Mouse (Mus musculus): ENCODE measurements around the gene Col5a3.

The Col5a3 gene

DNA sequence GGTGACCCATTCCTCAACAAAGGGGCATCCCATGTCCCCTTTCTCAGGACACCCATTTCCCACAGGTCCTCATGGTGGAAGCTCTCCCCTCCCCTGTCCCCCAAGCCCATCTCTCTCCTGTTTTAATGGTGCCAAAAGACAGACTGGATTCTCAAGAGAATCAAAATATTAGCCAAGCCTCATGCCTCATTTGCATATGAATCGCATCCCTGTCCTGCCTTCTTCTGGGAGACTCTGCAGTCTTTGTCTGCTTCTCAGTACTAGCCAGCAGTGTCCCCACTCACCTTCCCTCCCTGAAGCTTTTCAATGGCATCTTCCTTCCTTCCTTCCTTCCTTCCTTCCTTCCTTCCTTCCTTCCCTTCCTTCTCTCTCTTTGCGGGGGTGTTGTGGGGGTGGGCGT, 67.2 kb downstream of the Col5a3 start:
- no peak for DNase-seq (ENCODE audit: low spot score)

- DNase-seq (ENCODE audit: low spot score): peak; percentile 65
Observed at GRCm38 (mm10) chr9:20746017-20746660, 68.7 kb downstream of the Col5a3 start, which contains the start of gene Olfm2. Gene Olfm2, minus strand, starts transcription at chr9:20746349.

DNA sequence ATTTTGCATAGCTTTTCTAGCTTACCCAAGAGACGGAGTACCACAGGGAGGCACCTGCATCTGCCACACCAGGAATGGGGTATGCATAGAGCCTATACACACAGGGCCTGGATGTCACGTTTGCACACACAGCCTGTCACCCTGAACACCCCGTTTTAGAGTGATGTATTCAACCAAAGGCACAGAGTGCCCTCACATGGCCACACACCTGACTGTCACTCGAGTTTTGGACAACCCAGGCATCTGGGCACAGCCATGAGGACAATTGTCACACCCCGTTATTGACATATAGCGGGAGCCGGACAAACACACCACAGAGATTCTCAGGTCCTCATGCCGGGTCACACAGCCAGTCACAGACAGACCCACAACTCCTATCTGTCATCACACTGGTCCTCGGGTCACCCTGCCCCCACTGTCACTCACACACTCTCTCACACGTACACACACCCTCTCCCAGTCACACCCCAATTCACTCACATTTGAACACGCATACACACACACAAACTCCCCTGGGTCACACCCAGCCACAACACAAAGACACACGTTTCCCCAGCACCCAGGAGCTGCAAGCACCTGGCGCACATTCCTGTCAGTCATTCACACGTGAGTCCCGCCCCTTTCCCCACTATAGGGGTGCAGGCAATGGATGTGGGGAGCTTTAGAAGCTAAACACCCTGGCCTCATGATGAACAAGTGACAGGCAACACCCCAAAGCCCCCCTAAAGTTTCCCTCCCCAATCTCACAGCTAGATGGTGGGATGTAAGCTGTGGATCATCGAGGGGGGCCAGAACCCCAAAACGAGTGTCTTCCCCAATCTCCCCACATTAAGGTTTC, 69.5 kb downstream of the Col5a3 start:
- DNase-seq (ENCODE audit: low spot score): no peak

DNA sequence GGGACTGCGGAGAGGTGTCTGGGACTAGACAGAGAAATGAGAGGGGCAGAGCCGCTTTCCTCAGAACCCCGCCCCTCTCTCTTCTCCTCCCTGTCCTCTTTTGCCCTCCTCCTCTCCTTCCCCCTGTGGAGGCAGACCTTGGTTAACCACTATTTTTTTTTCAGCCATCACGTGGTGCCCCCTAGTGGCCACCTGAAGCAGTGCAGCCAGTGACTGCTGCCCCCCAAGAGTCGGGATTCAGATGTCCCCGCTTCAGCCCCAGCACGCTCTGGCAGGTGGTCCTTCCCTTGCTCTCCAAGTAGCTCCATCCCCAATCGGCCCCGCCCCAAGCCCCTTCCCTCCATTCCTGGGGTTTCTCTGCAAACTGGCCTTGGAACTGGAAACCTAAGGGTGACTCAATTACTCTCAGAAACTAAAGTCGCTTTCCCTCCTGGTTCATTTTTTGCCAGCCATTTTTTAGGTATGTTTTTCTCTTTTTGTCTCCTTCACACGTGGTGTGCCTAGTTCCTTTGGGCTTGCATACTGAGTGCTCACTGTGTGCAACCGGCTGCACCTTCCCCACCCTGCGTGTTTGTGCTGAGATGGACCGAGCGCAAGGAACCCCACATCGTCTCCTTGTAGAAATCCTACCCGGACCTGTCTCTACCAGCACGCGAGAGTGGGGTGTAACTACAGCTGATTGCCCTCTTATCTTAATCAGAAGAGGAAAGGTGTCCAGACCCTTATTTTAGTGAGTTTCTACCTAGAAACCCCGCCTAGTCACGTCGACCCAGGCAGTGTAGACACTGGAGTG, 70.7 kb downstream of the Col5a3 start:
- peak; percentile 58 for DNase-seq (ENCODE audit: low spot score)

- DNase-seq (ENCODE audit: low spot score): peak; percentile 92
Observed at GRCm38 (mm10) chr9:20740407-20740806, 74.5 kb downstream of the Col5a3 start.

- no peak for DNase-seq (ENCODE audit: low spot score)
Observed at GRCm38 (mm10) chr9:20738251-20738999, 76.4 kb downstream of the Col5a3 start.

DNA sequence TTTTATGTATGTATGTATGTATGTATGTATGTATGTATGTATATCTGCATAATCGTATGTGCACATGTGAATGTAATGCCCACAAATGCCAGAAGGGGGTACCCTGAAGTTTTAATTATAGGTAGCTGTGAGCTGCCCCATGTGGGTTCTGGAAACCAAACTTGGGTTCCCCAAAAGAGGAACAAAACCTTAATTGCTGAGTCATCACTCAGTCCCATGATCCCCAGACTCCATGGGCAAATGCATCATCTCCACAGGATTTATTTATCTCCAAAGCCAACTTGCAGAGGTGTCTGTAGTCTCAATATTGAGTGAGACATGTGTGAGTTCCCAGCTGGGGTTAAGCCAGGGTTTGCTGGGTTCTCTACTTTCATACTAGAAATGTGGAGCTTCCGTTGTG, 77.6 kb downstream of the Col5a3 start:
- no peak for DNase-seq (ENCODE audit: low spot score)

DNA sequence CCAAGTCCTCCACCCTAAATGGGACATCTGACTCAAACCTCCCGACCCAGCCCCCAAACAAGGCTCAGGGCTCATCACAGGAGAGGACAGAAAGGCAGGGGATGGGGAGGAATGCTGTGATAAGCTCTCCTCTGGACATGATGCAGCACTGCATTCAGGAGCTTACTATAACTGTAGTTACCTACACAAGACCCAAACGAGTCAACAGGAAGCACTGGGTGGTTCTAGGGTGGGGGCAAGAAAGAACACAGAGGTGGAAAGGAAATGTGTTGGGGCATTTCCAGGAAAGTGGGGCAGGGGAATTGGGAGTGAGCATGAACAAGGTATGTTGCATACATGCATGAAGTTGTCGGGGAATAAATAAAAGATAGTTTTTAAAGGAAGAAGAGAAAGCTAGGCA, 80.2 kb downstream of the Col5a3 start:
- no peak for DNase-seq (ENCODE audit: low spot score)

GRCm38 (mm10) chr9:20731797-20732196, 83.1 kb downstream of the Col5a3 start:
- no peak for DNase-seq (ENCODE audit: low spot score)

GRCm38 (mm10) chr9:20729451-20729850, 85.4 kb downstream of the Col5a3 start:
- no peak for DNase-seq (ENCODE audit: low spot score)

DNA sequence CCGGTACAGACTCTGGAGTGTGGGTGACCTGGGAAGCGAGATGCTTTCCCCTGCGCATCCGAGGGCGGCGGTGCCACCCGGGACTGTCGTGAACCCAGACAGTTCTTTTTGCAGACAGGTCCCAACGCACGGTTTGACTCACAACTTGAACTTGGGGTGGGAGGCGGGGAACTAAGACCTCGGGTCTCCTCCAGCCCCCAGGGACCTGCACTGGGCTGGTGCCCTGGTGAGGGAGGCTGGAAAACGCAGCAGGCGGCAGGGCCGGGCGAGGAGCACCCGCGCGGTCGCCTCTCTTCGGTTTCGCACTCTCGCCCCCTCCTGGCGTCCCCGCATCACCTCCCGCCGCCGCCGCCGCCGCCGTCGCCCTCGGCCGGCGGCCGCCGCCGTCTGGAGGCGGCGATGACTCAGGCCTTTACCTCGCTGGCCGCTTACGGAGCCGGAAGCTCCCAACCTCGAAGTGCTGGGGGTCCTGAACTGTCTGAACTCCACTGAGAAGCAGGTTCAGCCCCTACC, 87.2 kb downstream of the Col5a3 start:
- peak; percentile 75 for DNase-seq (ENCODE audit: low spot score)

DNA sequence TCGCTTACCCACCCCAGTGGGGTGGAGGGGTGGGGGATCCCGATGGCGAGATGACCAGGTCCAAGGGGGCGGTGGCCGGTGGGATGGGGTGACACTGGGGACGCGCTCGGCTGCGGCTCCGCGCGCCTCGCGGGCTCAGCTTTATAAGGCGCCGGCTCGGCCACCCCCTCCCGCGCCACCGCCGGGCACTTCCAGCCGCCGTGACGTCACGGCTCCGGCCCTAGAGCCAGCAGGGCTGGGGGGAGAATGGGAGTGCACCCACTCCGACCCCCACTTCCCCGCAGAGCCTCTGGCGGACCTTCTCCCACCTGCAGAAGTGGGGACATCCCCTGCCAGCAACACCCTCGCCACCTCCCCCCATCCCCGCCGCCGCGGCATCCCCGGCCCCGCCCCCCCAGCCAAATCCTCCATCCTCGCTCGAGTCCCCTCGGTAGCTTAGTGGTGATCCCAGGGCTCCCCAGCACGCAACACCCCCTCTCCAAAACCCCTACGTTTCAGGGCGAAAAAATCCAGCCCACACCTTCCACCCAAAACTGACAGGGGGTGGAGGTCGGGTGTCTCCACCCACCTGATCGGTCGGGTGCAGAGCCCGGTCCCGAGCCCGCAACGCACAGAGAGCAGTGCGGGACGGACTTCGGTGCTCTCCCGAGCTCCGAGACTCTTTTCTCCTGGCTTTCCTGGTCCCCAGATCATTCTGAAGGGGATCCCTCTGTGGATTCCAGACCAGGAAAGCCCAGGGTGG, 87.8 kb downstream of the Col5a3 start:
- DNase-seq (ENCODE audit: low spot score): no peak

- no peak for DNase-seq (ENCODE audit: low spot score)
Observed at GRCm38 (mm10) chr9:20726134-20726858, 88.6 kb downstream of the Col5a3 start.

- DNase-seq (ENCODE audit: low spot score): peak; percentile 53
Observed at GRCm38 (mm10) chr9:20721582-20721981, 93.3 kb downstream of the Col5a3 start.

Measured in embryo, embryonic 10.5 days (tissue).